ENCODE assay signal across 8 mouse cellular contexts in the genomic region with DNA sequence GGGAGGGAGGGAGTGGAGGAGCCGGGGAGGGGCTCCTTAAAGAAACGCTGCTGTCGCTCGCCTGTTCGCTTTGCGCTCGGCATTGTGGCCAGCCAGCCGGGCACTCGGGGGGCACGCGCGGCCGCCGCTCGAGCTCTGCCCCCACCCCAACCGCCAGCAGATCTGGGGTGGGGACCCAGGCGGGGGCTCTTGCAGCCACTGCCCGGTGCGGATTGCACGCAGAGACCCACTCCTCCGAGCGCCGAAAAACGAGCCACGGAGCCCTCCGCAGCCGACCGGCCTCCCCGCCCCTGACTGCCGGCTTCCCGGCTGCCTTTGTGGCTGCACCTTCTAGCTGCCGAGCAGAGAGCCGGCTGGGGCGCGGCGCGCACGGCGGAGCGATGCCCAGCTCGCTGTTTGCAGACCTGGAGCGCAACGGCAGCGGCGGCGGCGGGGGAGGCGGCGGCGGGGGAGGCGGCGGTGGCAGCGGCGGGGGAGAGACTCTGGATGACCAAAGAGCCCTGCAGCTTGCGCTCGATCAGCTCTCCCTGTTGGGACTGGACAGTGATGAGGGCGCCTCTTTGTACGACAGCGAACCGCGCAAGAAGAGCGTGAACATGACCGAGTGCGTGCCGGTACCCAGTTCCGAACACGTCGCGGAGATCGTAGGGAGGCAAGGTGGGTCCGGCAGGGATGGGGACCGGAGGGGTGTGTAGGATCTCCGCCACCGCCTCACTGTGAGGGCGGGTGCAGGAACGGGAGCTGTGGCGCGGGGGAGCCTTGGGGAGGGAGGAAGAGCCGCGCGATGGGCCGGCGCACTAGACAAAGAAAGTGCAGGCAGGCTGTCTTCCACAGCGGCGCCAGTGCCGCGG. TPM values are rescaled to one million over a fixed set of nuclear protein-coding genes. Genes with fewer than 3 reads are reported as not detected.
DNase-seq lines count a peak whose midpoint lies in the region; ATAC-seq and TF ChIP-seq lines count a peak whose summit lies in the region.

Gene Mex3b (plus strand): TSS at position 63 of the 851 bp plus-strand sequence.

- no peaks in the 10 kb centered on the region for H3K36me3 ChIP-seq in G1E (replicated peaks)
- H3K36me3 ChIP-seq in lung, embryonic 16.5 days (ENCODE audit: control insufficient read depth, insufficient read depth, low read length): peaks cover 2% of the 10 kb centered on the region; the same call in 1 of the 2 replicates

- peaks cover 16% of the 10 kb centered on the region for H3K4me1 ChIP-seq in G1E (ENCODE audit: insufficient read depth, low read depth, low read length)
- H3K4me1 ChIP-seq in lung, embryonic 16.5 days (replicated peaks; ENCODE audit: control insufficient read depth, insufficient read depth, low read length): peaks cover 24% of the 10 kb centered on the region

- peak within 1 kb of the TSS; percentile 95 for H3K9ac ChIP-seq in lung, embryonic 16.5 days (ENCODE audit: low read length)

- H3K9me3 ChIP-seq in G1E (replicated peaks): peaks cover 33% of the 10 kb centered on the region
- H3K9me3 ChIP-seq in lung, embryonic 16.5 days (ENCODE audit: control insufficient read depth, low read length): no peaks in the 10 kb centered on the region

- peak within 1 kb of the TSS; percentile 97 for H3K4me2 ChIP-seq in lung, embryonic 16.5 days (ENCODE audit: low read depth, low read length)

- TF ChIP-seq CTCF in G1E (IDR thresholded peaks at IDR 0.05; ENCODE audit: low read depth, low read length): no peak

- H3K27me3 ChIP-seq in G1E (ENCODE audit: insufficient read depth, low read length): peaks cover 41% of the 10 kb centered on the region
- H3K27me3 ChIP-seq in lung, embryonic 16.5 days (ENCODE audit: control insufficient read depth, insufficient read depth, low read depth, low read length): no peaks in the 10 kb centered on the region

- H3K27ac ChIP-seq in lung, embryonic 16.5 days (ENCODE audit: low read length): peak within 1 kb of the TSS; percentile 99

- H3K4me3 ChIP-seq in G1E (ENCODE audit: low read depth, low read length): peak within 1 kb of the TSS; percentile 72
- peak within 1 kb of the TSS; percentile 87 for H3K4me3 ChIP-seq in lung, embryonic 16.5 days (ENCODE audit: low read length)

- no peak for ATAC-seq in G1E (ENCODE audit: extremely low read depth, insufficient number of reproducible peaks, low FRiP score, poor library complexity, severe bottlenecking)
- ATAC-seq in frontal cortex, adult (ENCODE audit: low TSS enrichment): peak; percentile 21
- ATAC-seq in hematopoietic stem cell, adult 5-6 weeks (replicated peaks in 1 of 2; ENCODE audit: insufficient read depth in 1 of 2, low FRiP score in 2 of 2, low TSS enrichment in 1 of 2, low read depth in 1 of 2, poor library complexity in 2 of 2, severe bottlenecking in 2 of 2): no peak
- ATAC-seq in lung, embryonic 16.5 days (ENCODE audit: low read depth): peak; percentile 6

- under 1% methylated on average over 82 of the region's 87 CpGs for WGBS in lung, embryonic 16.5 days

- no peak for DNase-seq in G1E (ENCODE audit: low spot score)
- DNase-seq in cerebellum, adult 11 months: peak; percentile 67
- DNase-seq in layer of hippocampus, postnatal 10 days (ENCODE audit: low spot score in 2 of 2): peak; percentile 69 to 73
- peak; percentile 62 for DNase-seq in retina, embryonic 14.5 days (ENCODE audit: low spot score)
- DNase-seq in thymus, postnatal 36 days: peak; percentile 66 to 72

RNA-seq across cellular contexts. Expression of gene Mex3b, which starts in this region (rescaled TPM):
- 0.30 and 0.34 TPM in 2 replicates for total RNA-seq in G1E (2014; fragmentation: Nextera tagmentation)
- total RNA-seq in G1E (2017): 0.55 and 1.2 TPM in 2 replicates
- 0.53 and 0.61 TPM in 2 replicates for polyA plus RNA-seq in G1E (2012)
- total RNA-seq in hematopoietic stem cell, adult 5-6 weeks (2017): 10.7 and 11.7 TPM in 2 replicates
- 10 to 100 TPM; 32.7 to 35.2 TPM for total RNA-seq in layer of hippocampus, postnatal 10 days (2021)
- polyA plus RNA-seq in lung, embryonic 16.5 days (2015; fragmentation: Nextera tagmentation; extraction: Ambion mirVana): 8.5 and 8.7 TPM in 2 replicates

Comparison
In these comparisons a context has a peak if more than half of its experiments do, and no peak if none do; other contexts are left out.
1. ATAC-seq: peak in frontal cortex, adult (single experiment) and lung, embryonic 16.5 days (single experiment); none in G1E (single experiment) and hematopoietic stem cell, adult 5-6 weeks (0 of 2).